Mouse (Mus musculus): ENCODE measurements around the gene Asb10. TPM values are rescaled to one million over a fixed set of nuclear protein-coding genes. Genes with fewer than 3 reads are reported as not detected.

Gene Asb10
- total RNA-seq, 2 experiments from 2014 or later, result not detected

DNA sequence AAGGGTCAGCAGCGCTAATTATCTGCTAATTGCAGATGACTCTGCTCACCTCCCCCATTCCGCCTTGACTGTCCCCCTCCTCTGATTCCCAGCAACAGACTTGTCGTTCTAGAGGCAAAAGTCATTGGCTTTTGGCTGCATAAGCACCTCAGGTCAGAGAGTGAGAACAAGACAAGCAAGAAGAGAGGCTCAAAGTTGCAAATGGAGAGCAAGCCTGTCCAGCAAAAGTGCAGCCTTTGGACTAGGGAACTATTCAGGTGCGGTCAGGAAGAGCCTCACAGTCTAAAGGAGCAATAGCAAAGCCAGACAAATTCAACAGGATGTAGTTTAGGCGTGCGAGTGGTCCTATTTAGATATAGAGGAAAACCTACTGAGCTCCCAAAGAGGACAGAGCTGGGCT is 13.0 kb downstream of the Asb10 start:
- intact Hi-C loops (cut with DNase I), result no loop called here
- no peak overlapping the region for H3K4me3 ChIP-seq
- H3K27ac ChIP-seq, result no peak overlapping the region
- no peak for TF ChIP-seq CTCF (IDR thresholded peaks at IDR 0.05)
- DNase-seq (ENCODE audit: extremely low spot score in 1 of 2, low spot score in 2 of 2), result no peak

DNA sequence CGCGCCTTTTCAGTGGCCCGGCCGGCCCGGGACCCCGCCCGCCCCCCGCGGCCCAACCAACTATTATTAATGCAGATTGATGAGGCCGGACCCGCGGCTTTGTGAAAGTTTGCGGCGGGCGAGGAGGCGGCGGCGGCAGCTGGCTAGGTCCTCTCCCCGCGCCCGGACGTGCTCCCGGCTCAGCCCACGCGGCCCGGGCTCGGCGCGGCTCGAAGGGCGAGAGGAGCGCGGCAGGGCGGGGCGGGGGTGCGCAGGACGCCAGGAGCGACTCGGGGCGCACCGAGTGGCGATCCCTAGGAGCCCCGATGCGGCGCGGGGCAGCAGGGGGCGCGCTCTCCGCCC is 13.9 kb downstream of the Asb10 start, which contains the start of gene Gbx1:
Gene Gbx1 (minus strand): TSS at position 314 of the 342 bp plus-strand sequence.
- peak; percentile 7 for TF ChIP-seq CTCF (IDR thresholded peaks at IDR 0.05)
- intact Hi-C loops (cut with DNase I), result no loop called here
- peak within 1 kb of the TSS; percentile 35 for H3K4me3 ChIP-seq
- DNase-seq (ENCODE audit: extremely low spot score in 1 of 2, low spot score in 2 of 2), result no peak
- H3K27ac ChIP-seq, result no peak within 1 kb of the TSS

DNA sequence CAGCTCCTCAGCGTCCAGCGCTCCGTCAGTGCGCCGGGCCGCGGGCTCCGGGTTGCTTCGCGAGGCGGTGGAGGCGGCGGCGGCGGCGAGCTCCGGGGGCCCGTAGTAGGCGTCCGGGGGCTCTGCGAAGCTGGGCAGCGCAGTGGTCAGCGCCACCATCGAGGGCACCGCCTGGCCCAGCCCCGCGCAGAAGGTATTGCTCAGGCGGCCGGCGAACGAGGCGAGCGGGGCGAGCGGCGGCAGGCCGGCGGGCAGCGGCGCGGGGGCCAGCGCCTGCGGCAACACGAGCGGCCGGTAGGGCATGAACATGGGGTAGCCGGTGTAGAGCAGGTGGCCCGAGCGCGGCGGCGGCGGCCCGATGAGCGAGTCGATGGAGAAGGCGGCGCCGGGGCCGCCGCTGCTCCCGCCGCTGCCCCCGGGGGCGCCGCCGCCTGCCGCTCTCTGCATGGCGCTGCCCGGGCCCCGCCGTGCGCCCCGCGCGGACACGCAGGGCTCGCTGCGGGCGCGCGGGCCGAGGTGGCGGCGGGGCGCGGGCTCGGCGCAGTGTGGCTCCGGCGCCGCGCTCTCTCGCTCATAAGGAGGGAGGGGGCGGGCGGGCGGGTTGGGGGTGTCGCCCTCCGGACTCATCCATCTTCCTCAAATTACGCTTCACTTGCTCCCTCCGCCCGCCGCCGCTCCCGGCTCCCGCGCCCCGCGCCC is 14.4 kb downstream of the Asb10 start:
- intact Hi-C loops (cut with DNase I), result no loop called here
- Histone ChIP-seq H3K27ac (no peak overlapping the region), H3K4me3 (peak overlapping the region; percentile 35)
- TF ChIP-seq CTCF (IDR thresholded peaks at IDR 0.05), result no peak; the same call in 1 of the 2 replicates
- no peak for DNase-seq (ENCODE audit: extremely low spot score in 1 of 2, low spot score in 2 of 2)

DNA sequence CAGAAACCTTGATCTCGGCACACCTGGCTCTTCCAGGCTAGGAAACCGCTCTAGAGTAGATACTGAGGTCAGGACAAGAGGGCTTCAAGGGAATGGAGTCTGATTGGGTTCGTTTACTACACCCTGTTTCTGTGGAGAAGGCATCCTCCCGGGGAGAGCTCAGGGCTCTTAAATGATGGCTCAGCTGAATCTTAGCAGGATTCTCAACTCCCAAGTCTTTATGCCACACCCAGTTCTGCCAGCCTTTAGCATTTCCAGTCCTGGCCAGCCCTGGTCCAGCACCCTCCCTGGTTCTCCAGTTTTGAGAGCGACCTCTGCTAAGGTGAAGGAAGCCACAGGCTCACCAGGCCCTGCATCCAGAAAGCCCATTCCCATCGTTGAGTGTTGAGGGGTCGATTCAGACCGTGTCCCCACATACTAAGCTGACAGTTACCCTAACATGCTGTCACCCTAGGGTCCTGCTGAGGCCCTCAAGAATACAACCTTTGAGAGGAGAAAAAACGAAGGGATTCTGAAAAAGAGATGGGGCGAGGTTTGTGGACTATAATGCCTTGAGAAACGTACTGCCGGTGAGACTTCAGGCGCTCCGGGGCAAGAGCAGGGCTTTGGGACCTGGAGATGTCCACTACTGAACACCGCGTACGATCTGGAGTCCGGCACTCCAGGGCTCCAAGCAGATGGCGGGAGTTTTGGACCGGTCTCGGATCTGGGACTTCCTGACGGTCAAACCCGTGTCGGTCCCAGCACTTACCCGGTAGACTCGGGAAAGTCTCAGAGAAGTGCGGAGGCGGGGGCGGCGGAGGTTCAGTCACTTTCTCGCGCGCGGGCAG is 15.2 kb downstream of the Asb10 start:
- no peak for TF ChIP-seq CTCF (IDR thresholded peaks at IDR 0.05)
- intact Hi-C loops (cut with DNase I), result no loop called here
- no peak overlapping the region for H3K27ac ChIP-seq
- no peak overlapping the region; the same call in 1 of the 2 replicates for H3K4me3 ChIP-seq
- no peak for DNase-seq (ENCODE audit: extremely low spot score in 1 of 2, low spot score in 2 of 2)

DNA sequence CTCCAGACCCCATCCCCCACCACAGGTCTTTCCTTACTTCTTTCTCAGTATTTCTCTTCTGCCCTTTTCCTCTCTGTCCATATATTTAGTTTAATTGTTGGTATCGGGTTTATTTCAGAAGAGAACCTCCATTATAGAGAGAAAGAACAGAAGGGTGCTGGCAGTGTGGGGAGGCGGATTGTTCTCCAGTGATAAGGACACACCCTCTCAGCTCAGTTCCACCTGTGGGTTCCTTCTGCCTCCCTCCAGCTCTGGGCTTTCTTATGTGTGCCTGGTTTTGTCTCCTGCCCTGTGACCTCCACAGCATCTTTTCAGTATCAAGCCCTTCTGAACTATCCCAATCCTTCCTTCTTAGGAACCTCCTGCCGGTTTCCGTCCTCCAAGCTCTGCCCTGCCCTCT is 16.3 kb downstream of the Asb10 start:
- no peak for TF ChIP-seq CTCF (IDR thresholded peaks at IDR 0.05)
- intact Hi-C loops (cut with DNase I), result no loop called here

DNA sequence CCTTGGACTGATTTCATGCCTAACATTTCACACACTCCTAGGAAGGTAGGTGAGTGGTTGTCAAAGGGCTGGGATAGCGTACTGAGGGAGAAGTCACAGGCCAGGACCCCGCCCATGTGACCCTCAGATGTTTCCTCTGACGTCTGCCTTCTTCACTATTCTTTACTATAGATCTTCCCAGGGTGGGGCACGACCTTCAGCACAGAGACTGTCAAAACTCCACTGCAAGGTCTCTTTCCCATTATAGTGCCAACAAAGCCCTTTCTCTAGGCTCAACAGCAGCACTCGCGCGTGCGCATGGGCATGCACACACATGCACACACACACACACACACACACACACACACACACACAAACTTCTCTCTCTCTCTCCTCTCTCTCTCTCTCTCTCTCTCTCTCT is 17.0 kb downstream of the Asb10 start:
- Histone ChIP-seq H3K4me3 (no peak overlapping the region), H3K27ac (no peak overlapping the region)
- DNase-seq (ENCODE audit: extremely low spot score in 1 of 2, low spot score in 2 of 2), result no peak
- intact Hi-C loops (cut with DNase I), result no loop called here
- TF ChIP-seq CTCF (IDR thresholded peaks at IDR 0.05), result no peak

More for the DNA sequence above, 16.3 kb downstream of the Asb10 start:
- Histone ChIP-seq H3K4me3 (no peak overlapping the region), H3K27ac (no peak overlapping the region)
- no peak for DNase-seq (ENCODE audit: extremely low spot score in 1 of 2, low spot score in 2 of 2)

DNA sequence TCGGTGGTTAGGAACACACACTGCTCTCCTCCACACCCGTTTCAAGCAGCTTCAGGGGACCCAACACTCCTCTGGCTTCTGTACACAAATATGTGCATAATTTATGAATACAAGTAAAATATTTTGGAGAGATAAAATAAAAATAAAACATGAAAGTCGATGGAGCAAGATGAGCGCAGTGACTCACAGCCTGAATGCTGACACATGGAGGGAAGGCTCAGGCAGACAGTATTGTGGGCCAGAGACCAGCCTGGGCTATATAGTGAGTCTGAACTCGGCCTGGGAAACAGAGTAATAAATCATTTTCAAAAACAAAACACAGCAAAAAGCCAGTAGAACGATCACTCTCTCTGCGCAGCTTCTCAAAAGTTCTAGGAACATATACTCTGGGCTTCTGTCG is 19.4 kb downstream of the Asb10 start:
- TF ChIP-seq CTCF (IDR thresholded peaks at IDR 0.05), result no peak
- Histone ChIP-seq H3K4me3 (no peak overlapping the region), H3K27ac (no peak overlapping the region)
- intact Hi-C loops (cut with DNase I), result no loop called here
- DNase-seq (ENCODE audit: extremely low spot score in 1 of 2, low spot score in 2 of 2), result no peak

DNA sequence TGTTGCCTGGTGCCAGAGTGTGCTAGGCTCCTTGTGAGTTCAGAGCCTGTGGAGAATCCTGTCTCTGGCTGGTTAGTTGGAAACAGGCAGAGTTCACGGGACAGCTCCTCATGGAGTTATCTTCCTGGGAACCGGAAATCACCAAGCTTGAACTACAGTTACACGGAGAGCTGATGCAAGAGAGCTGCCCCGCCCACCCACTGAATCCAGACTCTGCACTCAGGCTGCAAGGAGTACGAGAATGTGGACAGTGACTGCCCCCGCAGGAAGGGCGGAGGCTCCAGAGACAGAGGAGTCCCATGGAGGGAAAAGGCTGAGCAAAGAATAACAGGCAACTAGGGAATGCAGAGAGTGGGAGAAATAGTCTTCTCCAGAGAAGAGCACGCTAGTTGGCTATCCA is 28.5 kb downstream of the Asb10 start:
- intact Hi-C loops (cut with DNase I), result no loop called here
- no peak for TF ChIP-seq CTCF (IDR thresholded peaks at IDR 0.05)
- no peak overlapping the region for H3K27ac ChIP-seq
- no peak overlapping the region for H3K4me3 ChIP-seq
- DNase-seq (ENCODE audit: extremely low spot score in 1 of 2, low spot score in 2 of 2), result no peak

DNA sequence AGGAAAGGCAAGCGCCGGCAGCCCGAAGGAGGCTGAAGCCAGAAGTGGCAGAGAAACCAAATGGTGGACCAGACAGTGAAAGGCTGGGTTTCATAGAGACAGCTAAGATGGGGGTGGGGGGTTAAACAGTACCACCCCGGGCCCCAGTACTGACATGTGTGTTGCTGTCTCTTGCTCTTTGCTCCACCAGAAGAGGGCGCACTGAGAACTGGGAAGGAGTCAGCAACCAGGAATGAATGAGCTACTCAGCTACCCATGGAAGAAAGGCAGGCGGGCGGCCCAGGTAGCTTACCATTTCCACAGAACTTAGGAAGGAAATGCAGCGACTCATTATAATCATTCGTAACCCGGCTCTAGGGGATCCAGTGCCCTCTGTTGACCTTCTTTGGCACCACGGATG is 30.1 kb downstream of the Asb10 start:
- no peak overlapping the region for H3K4me3 ChIP-seq
- intact Hi-C loops (cut with DNase I), result loop anchor here (2.0 kb wide), 1 partner anchor 142 kb away; no protein-coding TSS in a partner anchor
- no peak overlapping the region for H3K27ac ChIP-seq
- peak; percentile 67 for TF ChIP-seq CTCF (IDR thresholded peaks at IDR 0.05)
- peak in 1 of 2 experiments; percentile 52 for DNase-seq (ENCODE audit: extremely low spot score in 1 of 2, low spot score in 2 of 2)

DNA sequence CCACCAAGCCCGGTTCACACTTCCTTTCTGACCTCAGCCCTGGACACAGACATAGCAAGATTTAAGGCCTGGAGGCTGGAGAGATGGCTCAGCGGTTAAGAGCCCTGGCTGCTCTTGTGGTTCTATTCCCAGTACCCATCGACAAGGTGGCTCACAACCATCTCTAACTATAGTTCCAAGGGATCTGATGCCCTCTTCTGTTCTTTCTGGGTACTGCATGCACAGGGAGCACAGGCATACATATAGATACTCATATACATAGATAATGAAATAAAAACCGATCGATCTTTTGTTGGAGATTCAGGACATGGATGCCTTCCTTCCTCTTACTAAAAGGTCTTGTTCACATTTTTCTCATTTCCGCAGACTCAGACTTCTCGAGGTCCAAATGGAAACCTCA is 32.4 kb downstream of the Asb10 start:
- TF ChIP-seq CTCF (IDR thresholded peaks at IDR 0.05), result no peak; the same call in 1 of the 2 replicates
- Histone ChIP-seq H3K27ac (no peak overlapping the region), H3K4me3 (no peak overlapping the region)
- intact Hi-C loops (cut with DNase I), result no loop called here
- DNase-seq (ENCODE audit: extremely low spot score in 1 of 2, low spot score in 2 of 2), result no peak

DNA sequence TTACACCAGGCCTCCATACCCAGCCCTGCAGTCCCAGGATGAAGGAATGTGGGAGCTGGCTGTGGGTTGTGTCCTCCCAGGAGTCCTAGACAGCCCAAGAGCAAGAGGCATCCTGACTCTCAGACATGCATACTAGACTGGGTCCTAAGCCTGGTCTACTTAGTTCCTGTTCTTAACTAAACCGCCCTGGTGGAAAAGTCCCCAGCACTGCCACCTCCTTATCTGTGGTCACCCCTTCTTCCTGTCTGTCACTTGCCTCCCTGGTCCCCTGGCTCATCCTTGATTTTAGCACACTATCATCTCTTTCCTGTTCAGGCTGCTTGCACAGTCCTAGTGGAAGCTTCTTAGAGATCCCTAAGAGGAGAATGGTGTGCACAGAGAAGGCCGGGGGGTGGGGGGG is 35.3 kb downstream of the Asb10 start:
- intact Hi-C loops (cut with DNase I), result no loop called here
- DNase-seq (ENCODE audit: extremely low spot score in 1 of 2, low spot score in 2 of 2), result no peak
- TF ChIP-seq CTCF (IDR thresholded peaks at IDR 0.05), result no peak
- H3K27ac ChIP-seq, result no peak overlapping the region
- H3K4me3 ChIP-seq, result no peak overlapping the region

DNA sequence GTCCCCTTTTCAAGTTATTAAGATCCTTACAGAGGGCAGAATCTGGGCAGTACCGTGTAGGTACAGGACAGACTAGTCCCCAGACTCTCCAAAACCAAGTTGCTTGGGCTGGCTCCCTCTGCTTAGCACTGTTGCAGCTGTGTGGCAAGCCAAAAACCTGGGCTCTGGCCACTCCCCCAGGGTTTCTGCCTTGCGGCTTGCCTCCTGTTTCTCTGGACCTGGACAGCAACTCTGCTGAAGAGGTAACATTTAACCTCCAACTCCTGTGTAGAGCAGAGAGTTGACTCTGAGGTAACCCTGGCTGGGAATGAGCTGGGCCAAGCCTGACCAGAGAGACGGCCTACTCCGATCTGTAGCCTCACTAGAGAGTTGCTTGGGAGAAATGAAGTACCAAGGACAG is 38.0 kb downstream of the Asb10 start:
- no peak for TF ChIP-seq CTCF (IDR thresholded peaks at IDR 0.05)
- intact Hi-C loops (cut with DNase I), result no loop called here
- Histone ChIP-seq H3K27ac (no peak overlapping the region), H3K4me3 (no peak overlapping the region)
- DNase-seq (ENCODE audit: extremely low spot score in 1 of 2, low spot score in 2 of 2), result no peak
